Comparison of ENCODE assay signal across 8 mouse cellular contexts in the genomic region with DNA sequence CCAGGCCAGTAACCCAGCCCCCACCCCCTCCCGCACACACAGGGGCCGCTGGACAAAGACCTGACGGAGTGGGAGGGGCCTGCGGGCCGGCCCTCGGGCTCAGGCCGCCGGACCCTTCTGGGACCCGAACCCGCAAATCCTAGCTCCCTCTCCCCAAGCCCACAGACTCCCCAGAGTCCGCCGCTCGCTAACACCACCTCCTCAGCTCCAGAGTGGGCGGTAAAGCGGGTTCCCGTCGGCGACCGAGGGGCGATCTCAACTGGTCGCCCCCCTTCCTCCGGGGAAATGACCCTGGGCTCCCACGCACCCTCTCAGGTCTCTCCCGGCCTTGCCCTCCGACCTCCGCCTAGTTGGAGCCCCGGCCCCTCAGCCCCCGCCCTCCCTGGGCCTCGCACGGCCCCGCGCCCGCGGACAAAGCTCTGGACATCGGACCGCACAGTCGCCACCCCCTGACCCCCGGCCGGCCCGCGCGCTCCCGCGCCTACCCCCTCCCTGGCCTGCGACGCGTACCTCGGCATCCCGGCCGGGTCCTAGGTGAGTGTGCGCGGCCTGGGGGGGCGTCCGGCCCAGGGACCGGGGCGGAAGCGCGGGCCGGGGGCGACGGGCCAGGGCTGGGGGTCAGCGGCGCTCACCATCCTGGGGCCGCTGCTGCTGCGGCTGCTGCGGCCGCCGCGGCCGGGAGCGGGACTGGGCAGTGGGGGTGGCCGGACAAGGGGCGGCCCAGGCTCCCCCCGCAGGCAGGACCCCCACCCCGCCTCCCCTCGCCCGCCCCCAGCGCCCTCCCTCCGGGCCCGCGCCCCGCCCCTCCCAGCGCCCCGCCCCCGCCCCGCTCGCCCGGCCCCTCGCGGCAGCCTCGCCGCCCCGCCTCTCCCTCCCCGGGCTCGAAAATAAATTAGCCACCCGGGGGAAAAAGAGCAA. TPM values are rescaled to one million over a fixed set of nuclear protein-coding genes. Genes with fewer than 3 reads are reported as not detected.
DNase-seq lines count a peak whose midpoint lies in the region; ATAC-seq lines count a peak whose summit lies in the region.

Gene Fignl2, minus strand, starts transcription at position 755 of the 918 bp plus-strand sequence.

- H3K9ac ChIP-seq in heart, embryonic 16.5 days (ENCODE audit: low read length) = peak within 1 kb of the TSS; percentile 77
- peak within 1 kb of the TSS; percentile 96 for H3K9ac ChIP-seq in limb, embryonic 11.5 days (ENCODE audit: low read length)
- peak within 1 kb of the TSS; percentile 71 for H3K9ac ChIP-seq in midbrain, embryonic 16.5 days (ENCODE audit: low read depth, low read length)

- H3K4me2 ChIP-seq in heart, embryonic 16.5 days (ENCODE audit: low read depth, low read length) = peak within 1 kb of the TSS; percentile 89
- peak within 1 kb of the TSS; percentile 90 for H3K4me2 ChIP-seq in limb, embryonic 11.5 days (ENCODE audit: low read depth, severe bottlenecking)
- peak within 1 kb of the TSS; percentile 90 for H3K4me2 ChIP-seq in midbrain, embryonic 16.5 days (ENCODE audit: low read length)

- ATAC-seq in heart, embryonic 16.5 days (replicated peaks; ENCODE audit: extremely low read depth, insufficient read depth, low FRiP score) = peak; percentile 58
- peak; percentile 21 for ATAC-seq in limb, embryonic 11.5 days (ENCODE audit: insufficient number of reproducible peaks, low FRiP score, low TSS enrichment, low read depth)
- no peak for ATAC-seq in midbrain, embryonic 16.5 days
- no peak for ATAC-seq in inflammation-experienced regulatory T-cells, adult 6 months

- DNase-seq in heart, adult 11 months = peak; percentile 97
- no peak for DNase-seq in heart, postnatal 25 days (ENCODE audit: low spot score)
- DNase-seq in embryo, embryonic 10 days (ENCODE audit: low spot score) = peak; percentile 54
- peak; percentile 65 for DNase-seq in limb, embryonic 11.5 days (ENCODE audit: low spot score)
- no peak for DNase-seq in thymus, postnatal 25 days

- peak within 1 kb of the TSS; percentile 75 for H3K4me3 ChIP-seq in heart, embryonic 16.5 days (ENCODE audit: low read length)
- H3K4me3 ChIP-seq in limb, embryonic 11.5 days (ENCODE audit: low read depth, low read length) = peak within 1 kb of the TSS; percentile 97
- peak within 1 kb of the TSS; percentile 57 for H3K4me3 ChIP-seq in midbrain, embryonic 16.5 days (ENCODE audit: low read depth, low read length)

- whole genome bisulfite sequencing in heart, embryonic 16.5 days = under 1% methylated on average over 65 of the region's 96 CpGs
- WGBS in limb, embryonic 11.5 days = under 1% methylated on average over 67 of the region's 96 CpGs
- under 1% methylated on average over 62 of the region's 96 CpGs for WGBS in midbrain, embryonic 16.5 days

- H3K4me1 ChIP-seq in heart, embryonic 16.5 days (ENCODE audit: control insufficient read depth, insufficient read depth, low read length) = 0 out of 2 replicates have a peak, but pooled peaks cover 3% of the 10 kb centered on the region
- H3K4me1 ChIP-seq in limb, embryonic 11.5 days (ENCODE audit: control insufficient read depth, insufficient read depth, low read length) = peaks cover 50% of the 10 kb centered on the region
- H3K4me1 ChIP-seq in midbrain, embryonic 16.5 days (ENCODE audit: control insufficient read depth, insufficient read depth, low read length) = peaks cover 22% of the 10 kb centered on the region

- peak within 1 kb of the TSS; percentile 82 for H3K27ac ChIP-seq in heart, embryonic 16.5 days (ENCODE audit: low read length)
- H3K27ac ChIP-seq in limb, embryonic 11.5 days (replicated peaks; ENCODE audit: low read depth, low read length) = peak within 1 kb of the TSS; percentile 96
- peak within 1 kb of the TSS; percentile 49; the same call in 1 of the 2 replicates for H3K27ac ChIP-seq in midbrain, embryonic 16.5 days (ENCODE audit: low read length)

- H3K36me3 ChIP-seq in heart, embryonic 16.5 days (ENCODE audit: control insufficient read depth, insufficient read depth) = no peaks in the 10 kb centered on the region
- peaks cover 4% of the 10 kb centered on the region; the same call in 1 of the 2 replicates for H3K36me3 ChIP-seq in limb, embryonic 11.5 days (ENCODE audit: control insufficient read depth, insufficient read depth, low read length)
- no peaks in the 10 kb centered on the region for H3K36me3 ChIP-seq in midbrain, embryonic 16.5 days (ENCODE audit: control insufficient read depth, insufficient read depth, low read length)

- peaks cover 23% of the 10 kb centered on the region for H3K27me3 ChIP-seq in heart, embryonic 16.5 days (ENCODE audit: control insufficient read depth, insufficient read depth, low read length)
- no peaks in the 10 kb centered on the region for H3K27me3 ChIP-seq in limb, embryonic 11.5 days (ENCODE audit: control insufficient read depth, insufficient read depth, low read length)
- H3K27me3 ChIP-seq in midbrain, embryonic 16.5 days (ENCODE audit: control insufficient read depth, insufficient read depth, low read depth, low read length) = peaks cover 4% of the 10 kb centered on the region; the same call in 1 of the 2 replicates

- no peaks in the 10 kb centered on the region for H3K9me3 ChIP-seq in heart, embryonic 16.5 days (replicated peaks; ENCODE audit: control insufficient read depth, low read length)
- H3K9me3 ChIP-seq in limb, embryonic 11.5 days (ENCODE audit: control insufficient read depth, low read length) = no peaks in the 10 kb centered on the region
- H3K9me3 ChIP-seq in midbrain, embryonic 16.5 days (replicated peaks; ENCODE audit: control insufficient read depth, low read length, poor library complexity, severe bottlenecking) = no peaks in the 10 kb centered on the region

- intact Hi-C loops in heart, postnatal 25 days (cut with DNase I) = no loop called here

RNA-seq across cellular contexts. Expression of gene Fignl2, which starts in this region (rescaled TPM):
- total RNA-seq in heart, postnatal 25 days (2021) = 1 to 10 TPM; 1.3 to 1.4 TPM
- polyA plus RNA-seq in heart, embryonic 16.5 days (2015; fragmentation: Nextera tagmentation; extraction: Ambion mirVana) = 0.10 and 0.12 TPM in 2 replicates
- polyA plus RNA-seq in limb, embryonic 11.5 days (2014; fragmentation: Nextera tagmentation; extraction: Ambion mirVana) = 1.3 and 1.5 TPM in 2 replicates
- 0.04 TPM in 1 of 2 replicates, not detected in the other for polyA plus RNA-seq in midbrain, embryonic 16.5 days (2015; fragmentation: Nextera tagmentation; extraction: Ambion mirVana)
- polyA plus RNA-seq in inflammation-experienced regulatory T-cells, adult 6 months (2017; shearing (Covaris generic)) = not detected

Comparison
In these comparisons a context has a peak if more than half of its experiments do, and no peak if none do; other contexts are left out.
1. DNase-seq: peak in heart, adult 11 months (single experiment), embryo, embryonic 10 days (single experiment) and limb, embryonic 11.5 days (single experiment); none in heart, postnatal 25 days (single experiment) and thymus, postnatal 25 days (single experiment).
2. Peak in ATAC-seq, H3K4me3 ChIP-seq, H3K27ac ChIP-seq, H3K9ac ChIP-seq and H3K4me2 ChIP-seq in heart, embryonic 16.5 days; RNA of the gene not detected or under 1 TPM.
3. Peak in every context shown above with its lines, with median percentiles within 50 percentile points of each other: H3K27ac ChIP-seq, H3K4me2 ChIP-seq, H3K4me3 ChIP-seq and H3K9ac ChIP-seq.